Comparison of ENCODE assay signal across 8 mouse cellular contexts in the genomic region with DNA sequence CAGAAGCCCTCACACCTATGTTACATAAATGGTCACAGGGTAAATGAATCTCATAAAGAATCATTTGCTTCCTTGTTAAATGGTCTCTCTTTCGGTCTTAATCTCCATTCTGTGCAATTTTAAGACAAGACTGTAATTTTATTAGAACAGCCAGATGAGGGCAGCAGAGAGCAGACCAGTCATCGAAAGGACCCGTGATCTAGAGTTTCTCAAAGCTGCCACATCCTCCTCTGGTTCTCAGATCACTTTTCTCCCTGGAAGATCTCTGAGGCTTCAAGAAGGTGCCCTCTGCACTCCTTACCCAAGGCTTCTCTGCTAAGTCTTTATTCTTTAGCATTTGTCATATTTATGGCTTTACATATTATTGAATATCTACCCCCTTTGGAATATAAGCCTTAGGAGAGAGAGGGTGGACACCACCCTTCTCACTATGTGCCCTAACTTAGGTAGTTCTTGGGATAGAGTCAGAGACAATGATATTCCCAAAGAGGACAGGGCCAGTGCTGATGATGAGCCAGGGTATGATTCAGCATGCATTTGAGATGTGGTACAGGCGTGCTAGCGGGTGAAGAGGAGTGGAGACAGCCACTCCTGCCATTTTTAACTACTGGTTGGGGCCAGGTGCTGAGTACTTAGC. TPM values are rescaled to one million over a fixed set of nuclear protein-coding genes. Genes with fewer than 3 reads are reported as not detected.
DNase-seq lines count a peak whose midpoint lies in the region; ATAC-seq and TF ChIP-seq lines count a peak whose summit lies in the region.

No protein-coding gene starts in this region.

- peak overlapping the region; percentile 20; the same call in 1 of the 2 replicates for H3K4me2 ChIP-seq in forebrain, postnatal 0 days (ENCODE audit: low read depth)
- no peak overlapping the region for H3K4me2 ChIP-seq in hindbrain, postnatal 0 days (ENCODE audit: low read depth, low read length)

- H3K27ac ChIP-seq in forebrain, postnatal 0 days (ENCODE audit: low read depth, low read length) = no peak overlapping the region
- H3K27ac ChIP-seq in hindbrain, postnatal 0 days = no peak overlapping the region

- no peak overlapping the region for H3K4me3 ChIP-seq in E14TG2a.4 (replicated peaks; ENCODE audit: low read length)
- no peak overlapping the region for H3K4me3 ChIP-seq in forebrain, postnatal 0 days (ENCODE audit: low read depth, low read length)
- H3K4me3 ChIP-seq in hindbrain, postnatal 0 days (ENCODE audit: low read length) = no peak overlapping the region

- peak; percentile 67 for TF ChIP-seq CTCF in E14TG2a.4 (conservative IDR thresholded peaks at IDR 0.05; ENCODE audit: low read length)
- peak; percentile 77 for TF ChIP-seq CTCF in forebrain, postnatal 0 days (IDR thresholded peaks at IDR 0.05; ENCODE audit: low read depth)
- peak; percentile 73 for TF ChIP-seq CTCF in hindbrain, postnatal 0 days (IDR thresholded peaks at IDR 0.05; ENCODE audit: low read depth)

- peak; percentile 71; the same call in 1 of the 2 replicates for ATAC-seq in forebrain, postnatal 0 days
- ATAC-seq in hindbrain, postnatal 0 days = peak; percentile 55

- H3K9ac ChIP-seq in forebrain, postnatal 0 days = no peak overlapping the region
- no peak overlapping the region for H3K9ac ChIP-seq in hindbrain, postnatal 0 days (replicated peaks; ENCODE audit: low read length)

- DNase-seq in 416B (ENCODE audit: low read depth) (peak; percentile 87), liver (peak; percentile 61)
- peak; percentile 54 for DNase-seq in c-Kit-positive CD71-positive TER-119-negative erythroid progenitor cells, embryonic 14.5 days (ENCODE audit: low read depth)
- DNase-seq in forebrain, postnatal 0 days = peak; percentile 88
- DNase-seq in hindbrain, postnatal 0 days (ENCODE audit: low spot score) = peak; percentile 87
- peak; percentile 34 to 48 for DNase-seq in natural killer cell, adult 2 months (ENCODE audit: low spot score in 2 of 2)
- peak; percentile 63 for DNase-seq in thymus, postnatal 14 days

- H3K4me1 ChIP-seq in E14TG2a.4 (replicated peaks; ENCODE audit: low read depth, low read length) = peaks cover 17% of the 10 kb centered on the region
- no peaks in the 10 kb centered on the region for H3K4me1 ChIP-seq in forebrain, postnatal 0 days (ENCODE audit: insufficient read depth)
- H3K4me1 ChIP-seq in hindbrain, postnatal 0 days (ENCODE audit: insufficient read depth, low read length) = peaks cover 3% of the 10 kb centered on the region; the same call in 1 of the 2 replicates

- WGBS in forebrain, postnatal 0 days = 43% methylated on average over 5 of the region's 5 CpGs
- 43% methylated on average over 5 of the region's 5 CpGs for WGBS in hindbrain, postnatal 0 days

- H3K27me3 ChIP-seq in E14TG2a.4 (ENCODE audit: insufficient read depth, low read length) = peaks cover 12% of the 10 kb centered on the region
- no peaks in the 10 kb centered on the region for H3K27me3 ChIP-seq in forebrain, postnatal 0 days (ENCODE audit: insufficient read depth, low read length)
- no peaks in the 10 kb centered on the region for H3K27me3 ChIP-seq in hindbrain, postnatal 0 days (ENCODE audit: insufficient read depth, low read length)

- H3K36me3 ChIP-seq in E14TG2a.4 (ENCODE audit: insufficient read depth, low read length) = no peaks in the 10 kb centered on the region
- no peaks in the 10 kb centered on the region for H3K36me3 ChIP-seq in forebrain, postnatal 0 days (ENCODE audit: insufficient read depth)
- H3K36me3 ChIP-seq in hindbrain, postnatal 0 days (ENCODE audit: insufficient read depth, low read length) = no peaks in the 10 kb centered on the region

- H3K9me3 ChIP-seq in E14TG2a.4 (ENCODE audit: low read length) = no peaks in the 10 kb centered on the region
- no peaks in the 10 kb centered on the region for H3K9me3 ChIP-seq in forebrain, postnatal 0 days (ENCODE audit: low read length)
- H3K9me3 ChIP-seq in hindbrain, postnatal 0 days (ENCODE audit: low read length) = no peaks in the 10 kb centered on the region

RNA-seq across cellular contexts. Expression of a gene that starts 20.3 kb away (rescaled TPM):
- 5.8 and 6.9 TPM in 2 replicates for total RNA-seq in forebrain, postnatal 0 days (2014; rRNA removed)
- polyA plus RNA-seq in forebrain, postnatal 0 days (2015; fragmentation: Nextera tagmentation; extraction: Ambion mirVana) = 2.4 and 2.5 TPM in 2 replicates
- 3.1 and 3.7 TPM in 2 replicates for total RNA-seq in hindbrain, postnatal 0 days (2014; rRNA removed)
- polyA plus RNA-seq in hindbrain, postnatal 0 days (2015; fragmentation: Nextera tagmentation; extraction: Ambion mirVana) = 2.9 and 3.8 TPM in 2 replicates

RNA-seq across cellular contexts. Expression of a gene that starts 53.2 kb away (rescaled TPM):
- total RNA-seq in forebrain, postnatal 0 days (2014; rRNA removed) = 1,286 and 1,411 TPM in 2 replicates
- polyA plus RNA-seq in forebrain, postnatal 0 days (2015; fragmentation: Nextera tagmentation; extraction: Ambion mirVana) = 2,997 and 3,605 TPM in 2 replicates
- 1,721 and 1,894 TPM in 2 replicates for total RNA-seq in hindbrain, postnatal 0 days (2014; rRNA removed)
- polyA plus RNA-seq in hindbrain, postnatal 0 days (2015; fragmentation: Nextera tagmentation; extraction: Ambion mirVana) = 3,263 and 3,445 TPM in 2 replicates
